Mouse (Mus musculus): ENCODE measurements around the gene Ap2a1.

DNA sequence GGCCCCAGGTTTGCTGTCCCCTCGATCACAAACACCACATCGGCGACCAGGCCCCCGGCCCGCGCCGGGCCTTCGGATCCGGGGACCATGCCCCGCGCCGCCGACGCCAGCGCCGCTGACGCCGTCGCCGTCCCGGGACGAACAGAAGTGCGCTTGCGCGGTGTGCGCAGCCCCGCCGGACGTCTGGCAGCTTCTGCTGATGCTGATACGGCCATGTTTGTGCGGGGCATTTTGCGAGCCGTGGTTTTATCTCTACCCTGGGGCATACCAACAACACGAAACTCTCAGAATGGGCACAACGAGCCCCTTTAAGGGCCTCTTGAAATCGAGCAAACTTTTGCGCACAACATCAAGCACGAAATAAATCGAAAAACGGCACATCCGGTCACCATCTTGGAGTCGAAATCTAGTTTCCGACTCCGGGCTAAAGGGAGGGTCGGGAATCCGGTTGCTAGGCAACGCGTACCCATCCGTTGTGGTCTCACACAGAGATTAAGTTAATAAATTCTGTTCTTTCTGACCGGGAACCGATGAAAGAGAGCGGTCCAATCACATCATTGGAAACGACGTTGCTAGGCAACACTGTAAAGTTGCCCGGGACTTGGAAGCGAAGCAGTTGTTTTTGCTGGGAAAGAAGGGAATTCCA is 36.9 kb downstream of the Ap2a1 start, which contains the start of gene Med25:
- TF ChIP-seq POLR2A (IDR thresholded peaks at IDR 0.05; ENCODE audit: borderline replicate concordance, low read depth, low read length) (no peak), CTCF (IDR thresholded peaks at IDR 0.05; ENCODE audit: low read depth, low read length) (no peak)

Data from bone marrow macrophage, adult 2 months (primary cell).